Mouse (Mus musculus) olfactory bulb, adult 2 months (tissue): ENCODE measurements around the gene Gpr84. TPM values are rescaled to one million over a fixed set of nuclear protein-coding genes. Genes with fewer than 3 reads are reported as not detected.

Experiments
- H3K27ac ChIP-seq: fragments of 200-500 bp; 2 replicates; pipeline ENCODE4 v1.5.1; 2012; ENCODE audit warnings: low read depth, low read length; ENCODE audit not compliant: insufficient read depth
- H3K4me1 ChIP-seq: fragments of 200-500 bp; 2 replicates; pipeline ENCODE4 v1.6.1; 2012; ENCODE audit warnings: low read length; ENCODE audit not compliant: control insufficient read depth, insufficient read depth
- H3K4me3 ChIP-seq: fragments of 200-500 bp; 2 replicates; pipeline ENCODE4 v1.5.1; 2012; ENCODE audit warnings: mild to moderate bottlenecking, low read depth, low read length, moderate library complexity; ENCODE audit not compliant: insufficient read depth
- CTCF ChIP-seq: fragments of 200-500 bp; IDR thresholded peaks from 2 replicates; pipeline ENCODE4 v1.5.1; 2012; ENCODE audit warnings: low read depth, mild to moderate bottlenecking, low read length, moderate library complexity; ENCODE audit not compliant: insufficient read depth
- POLR2A ChIP-seq: fragments of 200-500 bp; IDR thresholded peaks from 2 replicates; pipeline ENCODE4 v1.6.1; 2012; ENCODE audit warnings: mild to moderate bottlenecking, low read depth, low read length, moderate library complexity; ENCODE audit not compliant: insufficient read depth
- WGBS: fragments of 180-500 bp; shearing (Covaris S2); methylation state at CpG from one replicate; pipeline ENCODE4 v1.1.7; 2018; 5-methylcytosine and 5-hydroxymethylcytosine counted together
- polyA plus RNA-seq: library from polyadenylated mRNA; stranded (reverse); fragments of >200 nt; gene quantifications from 2 replicates; pipeline ENCODE4 v1.2.4, GENCODE M21; 2012; ENCODE audit warnings: low replicate concordance; ENCODE audit not compliant: missing spikeins, insufficient read depth, insufficient read length

Gpr84 gene
- polyA plus RNA-seq, 1 experiment = not detected

DNA sequence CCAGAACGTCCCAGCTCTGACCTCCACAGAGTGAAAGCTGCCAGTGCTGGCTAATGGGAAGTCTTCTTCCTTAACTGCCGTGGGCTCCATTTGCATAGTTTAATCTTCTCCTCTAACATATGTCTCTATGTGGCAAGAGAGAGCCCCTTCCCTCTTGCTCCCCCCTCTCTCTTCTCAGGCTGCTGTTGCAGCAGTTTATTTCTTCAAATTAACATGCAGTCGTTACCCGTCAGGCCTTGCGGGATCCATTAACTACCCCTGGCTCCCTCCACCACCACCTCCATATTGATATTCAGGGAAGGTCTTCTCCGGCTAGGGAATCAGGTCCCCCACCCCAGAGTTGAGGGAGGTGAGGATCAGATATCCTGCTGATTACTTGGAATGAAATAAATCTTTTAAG lies 13.1 kb downstream of the Gpr84 start:
- WGBS = 36% methylated on average over 6 of the region's 6 CpGs
- H3K4me3 ChIP-seq = no peak overlapping the region
- 0 out of 2 replicates have a peak overlapping the region, but pooled peaks have one; percentile 2 for H3K27ac ChIP-seq
- H3K4me1 ChIP-seq = peaks cover 46% of the 10 kb centered on the region
- TF ChIP-seq POLR2A = no peak
- no peak for TF ChIP-seq CTCF

DNA sequence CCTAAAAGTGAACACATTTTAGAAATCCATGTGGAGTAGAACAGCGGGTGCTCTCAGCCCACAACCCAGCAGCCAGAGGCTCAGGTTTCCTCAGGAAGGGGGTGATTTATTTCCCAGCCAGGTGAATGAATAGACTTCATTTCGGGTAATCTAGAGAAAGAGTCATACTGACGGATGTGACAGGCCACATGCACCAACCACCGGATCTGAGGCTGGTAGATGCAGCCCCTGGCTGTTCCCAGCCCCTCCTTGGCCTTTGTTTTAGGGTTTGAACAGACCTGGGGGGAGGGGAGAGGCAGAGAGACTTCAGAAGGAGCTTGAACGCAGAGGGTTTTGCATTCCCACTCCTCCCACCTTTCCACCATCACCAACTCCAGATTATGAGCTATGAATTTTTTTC lies 14.6 kb downstream of the Gpr84 start:
- no peak overlapping the region for H3K27ac ChIP-seq
- peaks cover 38% of the 10 kb centered on the region for H3K4me1 ChIP-seq
- WGBS = 22% methylated on average over 5 of the region's 5 CpGs
- no peak for TF ChIP-seq CTCF
- H3K4me3 ChIP-seq = no peak overlapping the region

DNA sequence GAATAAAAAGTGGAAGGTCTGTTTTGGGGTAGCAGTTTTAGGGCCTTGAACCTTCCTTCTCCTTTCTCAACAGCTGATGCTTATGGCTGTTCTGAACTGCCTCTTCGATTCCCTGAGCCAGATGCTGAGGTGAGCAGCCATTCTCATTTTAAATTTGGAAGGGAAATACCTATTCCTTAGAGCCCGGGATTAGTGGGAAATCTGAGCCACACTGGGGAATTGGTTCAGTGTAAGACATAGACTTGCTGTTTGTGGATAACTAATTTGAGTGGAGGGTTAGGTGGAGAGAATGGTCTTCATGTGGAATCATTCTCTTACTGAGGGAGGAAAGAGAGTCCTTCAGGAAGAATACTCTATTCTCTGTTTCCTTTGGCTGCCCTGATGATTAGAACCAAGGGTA lies 15.8 kb downstream of the Gpr84 start:
- no peak overlapping the region for H3K27ac ChIP-seq
- 80% methylated on average over 2 of the region's 2 CpGs for WGBS
- no peak overlapping the region for H3K4me3 ChIP-seq
- H3K4me1 ChIP-seq = peaks cover 28% of the 10 kb centered on the region
- no peak for TF ChIP-seq POLR2A
- no peak for TF ChIP-seq CTCF

DNA sequence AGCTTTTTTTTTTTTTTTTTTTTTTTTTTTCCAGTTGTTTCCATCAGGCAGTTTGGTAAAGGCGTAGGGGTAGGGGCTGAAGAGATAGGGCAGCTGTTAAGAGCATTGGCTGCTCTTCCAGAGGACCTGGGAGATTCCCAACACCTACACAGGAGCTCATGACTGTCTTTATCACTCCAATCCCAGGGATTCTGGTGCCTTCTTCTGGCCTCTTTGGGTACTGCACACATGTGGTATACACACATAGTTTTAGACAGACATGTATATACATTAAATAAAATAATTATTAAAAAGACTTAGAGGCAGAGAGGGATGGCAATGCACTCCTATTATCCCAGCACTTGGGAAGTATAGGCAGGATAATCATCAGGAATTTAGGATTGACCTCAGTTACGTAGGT lies 17.0 kb downstream of the Gpr84 start:
- TF ChIP-seq CTCF (no peak), POLR2A (no peak)
- Histone ChIP-seq H3K4me1 (peaks cover 15% of the 10 kb centered on the region), H3K27ac (no peak overlapping the region), H3K4me3 (no peak overlapping the region)
- WGBS = 95% methylated on average over 2 of the region's 2 CpGs

DNA sequence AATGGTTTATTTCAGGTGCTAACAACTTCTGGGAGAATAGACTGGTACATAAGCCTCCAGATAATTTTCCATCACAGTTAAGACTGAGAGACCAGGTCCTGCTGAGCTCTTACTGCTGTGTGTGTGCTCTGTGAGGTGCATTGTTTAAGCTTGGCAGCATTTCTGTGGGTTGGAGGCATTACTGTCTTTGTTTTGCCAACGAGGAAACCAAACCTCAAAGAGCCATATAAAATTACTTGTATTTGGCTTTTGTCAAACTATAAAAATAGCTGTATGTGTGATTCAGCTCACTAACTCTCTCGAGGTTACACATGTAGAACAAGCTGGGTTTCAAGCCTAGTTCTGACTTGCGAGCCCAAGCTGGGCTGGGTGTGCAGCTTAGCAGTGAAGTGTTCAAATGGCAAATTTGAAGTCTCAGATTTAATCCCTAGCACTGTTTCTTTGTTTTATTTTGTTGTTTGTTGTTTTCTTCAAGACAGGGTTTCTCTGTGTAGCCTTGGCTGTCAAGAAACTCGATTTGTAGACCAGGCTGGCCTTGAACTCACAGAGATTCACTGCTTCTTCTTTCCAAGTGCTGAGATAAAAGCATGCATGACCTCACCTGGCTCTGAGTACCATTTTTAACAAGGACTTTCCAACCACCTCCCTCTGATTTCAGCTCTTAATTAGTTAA lies 17.6 kb downstream of the Gpr84 start:
- TF ChIP-seq POLR2A = no peak
- no peak for TF ChIP-seq CTCF
- no peak overlapping the region for H3K4me3 ChIP-seq
- peak overlapping the region; percentile 9; the same call in 1 of the 2 replicates for H3K27ac ChIP-seq
- H3K4me1 ChIP-seq = peaks cover 14% of the 10 kb centered on the region
- WGBS = 30% methylated on average over 4 of the region's 4 CpGs

- 93% methylated on average over 9 of the region's 9 CpGs for WGBS
- TF ChIP-seq POLR2A = no peak
- TF ChIP-seq CTCF = no peak
- Histone ChIP-seq H3K4me3 (no peak overlapping the region), H3K4me1 (peaks cover 3% of the 10 kb centered on the region), H3K27ac (no peak overlapping the region)
Observed at GRCm38 (mm10) chr15:103290843-103291242, 19.6 kb downstream of the Gpr84 start.

GRCm38 (mm10) chr15:103290417-103290816 lies 20.0 kb downstream of the Gpr84 start:
- peaks cover 4% of the 10 kb centered on the region for H3K4me1 ChIP-seq
- TF ChIP-seq CTCF = no peak
- TF ChIP-seq POLR2A = no peak
- 80% methylated on average over 6 of the region's 6 CpGs for WGBS
- H3K4me3 ChIP-seq = no peak overlapping the region
- H3K27ac ChIP-seq = no peak overlapping the region

GRCm38 (mm10) chr15:103289600-103289999 lies 20.8 kb downstream of the Gpr84 start:
- H3K4me3 ChIP-seq = no peak overlapping the region
- TF ChIP-seq CTCF (no peak), POLR2A (no peak)
- H3K27ac ChIP-seq = no peak overlapping the region
- H3K4me1 ChIP-seq = peaks cover 7% of the 10 kb centered on the region
- 41% methylated on average over 5 of the region's 5 CpGs for WGBS

- WGBS = 19% methylated on average over 1 of the region's 1 CpGs
- TF ChIP-seq CTCF = no peak
- TF ChIP-seq POLR2A = no peak
- H3K4me3 ChIP-seq = no peak overlapping the region
- no peak overlapping the region for H3K27ac ChIP-seq
- H3K4me1 ChIP-seq = peaks cover 7% of the 10 kb centered on the region
Observed at GRCm38 (mm10) chr15:103285778-103286417, 24.5 kb downstream of the Gpr84 start.

DNA sequence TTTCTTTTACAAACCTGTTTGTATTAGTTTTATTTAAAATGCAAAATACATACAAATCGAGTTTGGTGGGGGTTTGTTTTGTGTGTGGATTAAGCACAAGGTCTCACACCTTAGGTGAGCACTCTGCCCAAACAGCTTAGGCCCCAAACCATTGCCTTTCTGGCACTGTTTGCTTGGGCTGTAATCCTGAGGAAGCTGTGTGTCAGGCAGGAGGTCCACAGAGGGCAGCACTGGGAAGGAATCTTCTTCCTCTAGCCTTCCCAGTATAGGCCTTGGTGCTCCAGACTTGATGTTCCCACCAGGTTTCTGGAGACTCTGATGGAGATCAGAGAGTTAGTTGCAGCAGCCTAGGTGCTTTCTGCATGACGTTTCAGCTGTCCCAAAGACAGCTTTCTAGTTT lies 25.8 kb downstream of the Gpr84 start:
- Histone ChIP-seq H3K4me1 (peaks cover 7% of the 10 kb centered on the region), H3K27ac (no peak overlapping the region), H3K4me3 (no peak overlapping the region)
- WGBS = 24% methylated on average over 2 of the region's 2 CpGs
- TF ChIP-seq POLR2A = no peak
- TF ChIP-seq CTCF = no peak
